Mouse (Mus musculus): Measurements from ENCODE around the gene Olfr866. TPM values are rescaled to one million over a fixed set of nuclear protein-coding genes. Genes with fewer than 3 reads are reported as not detected.

The Olfr866 gene
- not detected for total RNA-seq (2021)
- long read RNA-seq, experiment 1: 0 reads
- long read RNA-seq, experiment 2: 0 reads

DNA sequence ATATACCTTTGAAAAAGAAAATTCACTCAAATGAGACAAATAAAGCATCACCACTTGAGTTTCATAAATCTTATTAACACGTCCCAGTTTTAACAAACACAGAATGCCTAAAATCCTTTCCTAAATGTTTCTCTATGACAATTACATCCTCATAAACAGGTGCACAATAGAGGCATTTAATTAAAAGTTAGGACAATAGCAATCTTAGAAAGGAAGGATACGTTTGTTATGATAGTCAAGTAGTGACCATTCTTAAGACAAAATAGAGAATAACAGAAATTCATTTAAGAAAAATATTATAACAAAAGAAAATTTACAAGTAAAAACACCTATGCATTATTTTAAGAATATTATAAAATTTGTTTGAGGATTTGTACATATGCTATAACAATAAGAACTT is at the start of gene Olfr866:
TSS of gene Olfr866 (minus strand) at position 101 of the 400 bp plus-strand sequence.
- DNase-seq: no peak

DNA sequence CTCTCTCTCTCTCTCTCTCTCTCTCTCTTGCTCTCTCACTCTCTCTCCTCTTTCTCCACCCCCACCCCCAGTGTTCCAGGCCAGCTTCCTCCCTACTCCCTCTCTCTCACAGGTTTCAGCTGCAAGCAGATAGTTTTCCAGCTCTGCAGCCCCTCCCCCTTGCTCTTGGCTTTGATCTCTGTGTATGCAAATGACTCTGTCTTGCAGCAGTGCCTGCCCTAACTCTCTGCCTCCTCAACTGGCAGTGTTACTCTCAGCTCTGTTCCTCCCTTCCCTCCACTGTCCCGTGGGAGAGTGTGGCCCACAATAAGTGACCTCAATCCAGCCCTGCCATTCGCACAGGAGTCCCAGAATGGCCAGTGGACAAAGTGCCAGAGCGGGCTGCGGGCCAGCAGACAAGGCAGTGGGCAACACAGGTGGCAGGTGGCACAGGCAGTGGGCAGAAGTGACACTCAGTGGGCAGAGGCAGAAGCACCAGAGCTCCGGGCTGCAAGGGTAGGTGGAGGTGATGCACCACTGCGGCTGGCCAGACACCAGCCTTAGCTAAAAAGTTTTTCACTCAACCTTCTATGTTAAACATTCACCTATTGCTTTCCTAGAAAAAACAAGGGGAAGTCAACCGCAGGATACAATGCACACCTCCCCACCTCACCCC is 45.8 kb upstream of the Olfr866 start:
- no peak for DNase-seq

DNA sequence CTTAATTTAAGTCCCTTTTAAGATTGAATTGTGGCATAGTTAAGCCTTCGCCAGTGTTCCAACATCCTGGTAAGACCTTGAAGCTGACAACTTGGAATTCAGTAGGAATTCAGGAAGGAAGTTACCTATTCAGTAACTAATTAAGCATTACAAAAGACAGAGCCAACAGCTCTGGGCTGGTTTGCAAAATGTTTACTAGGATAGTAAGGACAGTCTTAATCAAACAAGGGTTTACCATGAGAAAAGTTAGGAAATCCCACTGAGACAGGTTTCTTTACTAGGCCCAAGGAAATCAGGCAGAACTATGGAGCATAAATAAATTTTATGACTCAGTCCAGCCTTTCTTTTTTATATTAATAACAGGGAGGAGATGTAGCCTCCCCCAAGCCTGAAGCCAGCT is 43.5 kb upstream of the Olfr866 start:
- DNase-seq: no peak

DNA sequence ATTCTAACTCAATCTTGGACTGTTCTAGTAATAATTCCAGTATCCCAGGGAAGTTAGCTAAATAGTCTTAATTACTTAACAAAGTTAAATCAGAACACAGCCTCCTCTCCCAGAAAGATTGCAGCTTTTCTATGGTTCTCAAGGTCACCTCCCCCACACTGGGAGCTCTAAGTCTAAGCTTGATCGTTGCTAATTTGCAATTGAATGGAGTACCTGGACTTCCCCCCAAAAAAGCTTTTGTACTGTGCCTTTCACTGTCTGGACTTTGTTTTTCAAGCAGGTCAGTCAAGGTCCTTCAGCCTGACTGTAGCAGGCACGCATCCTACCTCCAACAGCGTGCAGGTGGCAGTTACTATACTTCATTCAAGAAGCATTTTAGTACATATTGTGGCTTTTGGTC is 42.4 kb upstream of the Olfr866 start:
- DNase-seq: no peak

DNA sequence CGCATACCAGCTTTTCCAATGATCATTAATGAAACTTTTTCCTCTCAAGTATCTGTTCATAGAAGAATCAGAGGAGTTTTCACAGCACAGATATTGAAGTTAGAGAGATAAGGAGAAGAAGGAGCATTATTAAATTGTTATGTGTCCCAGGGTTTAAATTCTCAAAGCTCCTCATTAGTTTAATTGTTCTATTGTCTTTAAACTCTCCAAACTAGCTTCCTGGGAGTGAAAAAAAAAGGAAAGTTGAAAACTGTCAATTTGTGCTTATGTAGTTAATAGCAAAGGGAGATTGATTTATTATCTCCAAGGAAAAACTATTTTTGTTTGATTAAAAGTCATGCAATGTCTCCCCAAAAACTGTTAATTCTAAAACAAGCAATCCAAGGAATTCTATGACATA is 29.6 kb upstream of the Olfr866 start, which contains the start of gene Olfr867:
TSS of gene Olfr867 (minus strand) at position 101 of the 400 bp plus-strand sequence.
- no peak for DNase-seq

DNA sequence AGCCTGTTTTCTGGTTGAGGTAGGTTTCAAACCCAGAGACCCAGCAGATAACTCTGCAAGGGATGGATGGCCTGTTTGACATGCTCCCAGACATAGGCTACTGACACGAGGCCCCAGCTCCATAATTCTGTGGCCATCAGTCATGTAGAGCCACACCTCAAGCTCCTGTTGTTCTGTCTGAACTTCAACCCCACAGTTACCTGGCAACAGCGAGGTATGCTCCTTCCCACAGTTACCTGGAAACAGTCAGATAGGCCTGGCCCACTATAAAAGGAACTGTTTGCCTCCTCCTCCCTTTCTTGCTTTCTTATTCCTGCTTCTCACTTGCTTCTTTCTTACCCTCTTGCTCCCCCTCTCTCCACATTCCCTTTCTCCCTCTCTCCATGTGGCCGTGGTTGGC is 20.1 kb upstream of the Olfr866 start:
- no peak for DNase-seq

Small RNA genes lying within 50 kb of the gene (microRNA-seq; reads per million reads assigned to microRNA genes)
- gene Gm26231 (0 reads per million in 2 experiments), gene Gm44395 (0 reads per million in 2 experiments)

Other genes starting within 250 kb of the Olfr866 start
- not detected for gene Olfr58, start 247.8 kb downstream of the Olfr866 start, total RNA-seq (2021)
- not detected for gene Olfr859, start 223.1 kb downstream of the Olfr866 start, total RNA-seq (2021)
- gene Olfr860, start 178.3 kb downstream of the Olfr866 start, total RNA-seq (2021): not detected
- gene Olfr862, start 140.0 kb downstream of the Olfr866 start, total RNA-seq (2021): not detected
- not detected for gene Olfr77, start 111.2 kb downstream of the Olfr866 start, total RNA-seq (2021)
- gene Olfr867, start 29.5 kb upstream of the Olfr866 start, total RNA-seq (2021): not detected
- gene Olfr868, start 70.6 kb upstream of the Olfr866 start, total RNA-seq (2021): not detected
- not detected for gene Olfr869, start 101.0 kb upstream of the Olfr866 start, total RNA-seq (2021)
- not detected for gene Olfr870, start 146.0 kb upstream of the Olfr866 start, total RNA-seq (2021)
- not detected for gene Olfr871, start 184.2 kb upstream of the Olfr866 start, total RNA-seq (2021)
- not detected for gene Olfr872, start 209.1 kb upstream of the Olfr866 start, total RNA-seq (2021)